Mouse (Mus musculus) testis, adult 2 months (tissue): ENCODE results near the gene Utp6. TPM values are rescaled to one million over a fixed set of nuclear protein-coding genes. Genes with fewer than 3 reads are reported as not detected.

Experiments used
- H3K27ac ChIP-seq: fragments of 200-500 bp; 2 replicates; pipeline ENCODE4 v1.5.1; 2012; ENCODE audit warnings: low read depth, low read length; ENCODE audit not compliant: control insufficient read depth, insufficient read depth
- H3K27me3 ChIP-seq: fragments of 200-500 bp; 2 replicates; pipeline ENCODE4 v1.6.1; 2012; ENCODE audit warnings: mild to moderate bottlenecking, low read length, moderate library complexity; ENCODE audit not compliant: control insufficient read depth, insufficient read depth
- H3K36me3 ChIP-seq: fragments of 200-500 bp; 2 replicates; pipeline ENCODE4 v1.6.1; 2012; ENCODE audit warnings: mild to moderate bottlenecking, low read length; ENCODE audit not compliant: control insufficient read depth, insufficient read depth
- H3K4me1 ChIP-seq: fragments of 200-500 bp; 2 replicates; pipeline ENCODE4 v1.6.1; 2012; ENCODE audit warnings: low read length; ENCODE audit not compliant: control insufficient read depth, insufficient read depth
- H3K4me3 ChIP-seq: fragments of 200-500 bp; 2 replicates; pipeline ENCODE4 v1.5.1; 2012; ENCODE audit warnings: low read depth, mild to moderate bottlenecking, low read length, moderate library complexity, mixed read lengths; ENCODE audit not compliant: control insufficient read depth
- CTCF ChIP-seq: fragments of 200-500 bp; IDR thresholded peaks from 2 replicates; pipeline ENCODE4 v1.5.1; 2012; ENCODE audit warnings: low read depth, mild to moderate bottlenecking, inconsistent platforms, low read length, moderate library complexity; ENCODE audit not compliant: control insufficient read depth, insufficient read depth, insufficient replicate concordance
- POLR2A ChIP-seq: fragments of 200-500 bp; IDR thresholded peaks from 2 replicates; pipeline ENCODE4 v1.6.1; 2012; ENCODE audit warnings: low read depth, mild to moderate bottlenecking, inconsistent platforms, low read length, moderate library complexity; ENCODE audit not compliant: control insufficient read depth
- polyA plus RNA-seq: library from polyadenylated mRNA; depleted of rRNA; stranded (reverse); fragments of >200 nt; gene quantifications from 2 replicates; pipeline ENCODE4 v1.2.3, GENCODE M21; 2012; rRNA removed

Utp6 gene
- polyA plus RNA-seq, 1 experiment, result 2.7 TPM

- H3K4me1 ChIP-seq, result no peaks in the 10 kb centered on the region
- TF ChIP-seq CTCF (no peak), POLR2A (no peak)
- no peak overlapping the region for H3K4me3 ChIP-seq
- H3K27me3 ChIP-seq, result no peaks in the 10 kb centered on the region
- no peak overlapping the region for H3K27ac ChIP-seq
- no peaks in the 10 kb centered on the region for H3K36me3 ChIP-seq
These were observed 75.2 kb downstream of the Utp6 start for GRCm38 (mm10) chr11:79886961-79887360.

- H3K27me3 ChIP-seq, result no peaks in the 10 kb centered on the region
- H3K36me3 ChIP-seq, result no peaks in the 10 kb centered on the region
- no peak overlapping the region for H3K4me3 ChIP-seq
- H3K27ac ChIP-seq, result no peak overlapping the region
- no peaks in the 10 kb centered on the region for H3K4me1 ChIP-seq
- TF ChIP-seq POLR2A (no peak), CTCF (no peak)
These were observed 75.8 kb downstream of the Utp6 start for GRCm38 (mm10) chr11:79886395-79886794.

- no peaks in the 10 kb centered on the region for H3K36me3 ChIP-seq
- no peak overlapping the region for H3K4me3 ChIP-seq
- no peak overlapping the region for H3K27ac ChIP-seq
- no peaks in the 10 kb centered on the region for H3K4me1 ChIP-seq
- no peaks in the 10 kb centered on the region for H3K27me3 ChIP-seq
- no peak for TF ChIP-seq POLR2A
- no peak for TF ChIP-seq CTCF
These were observed 76.3 kb downstream of the Utp6 start for GRCm38 (mm10) chr11:79885713-79886393.

- no peaks in the 10 kb centered on the region for H3K27me3 ChIP-seq
- no peak overlapping the region for H3K27ac ChIP-seq
- no peaks in the 10 kb centered on the region for H3K4me1 ChIP-seq
- no peaks in the 10 kb centered on the region for H3K36me3 ChIP-seq
- no peak overlapping the region for H3K4me3 ChIP-seq
- no peak for TF ChIP-seq POLR2A
- TF ChIP-seq CTCF, result no peak
These were observed 77.4 kb downstream of the Utp6 start for GRCm38 (mm10) chr11:79884784-79885183.

Other genes starting within 250 kb of the Utp6 start
- gene Suz12, start 30.7 kb upstream of the Utp6 start, polyA plus RNA-seq, result 4.8 and 6.4 TPM in 2 replicates
- 5.0 and 6.3 TPM in 2 replicates for gene Crlf3, start 118.6 kb upstream of the Utp6 start, polyA plus RNA-seq
- 0.83 and 1.2 TPM in 2 replicates for gene Atad5, start 127.0 kb upstream of the Utp6 start, polyA plus RNA-seq
- 3.7 and 4.2 TPM in 2 replicates for gene Tefm, start 179.8 kb upstream of the Utp6 start, polyA plus RNA-seq
- 0.86 and 0.96 TPM in 2 replicates for gene Adap2, start 191.7 kb upstream of the Utp6 start, polyA plus RNA-seq
- gene Rnf135, start 221.5 kb upstream of the Utp6 start, polyA plus RNA-seq, result 3.8 and 3.9 TPM in 2 replicates
- 30.3 and 35.5 TPM in 2 replicates for gene Rhot1, start 246.6 kb upstream of the Utp6 start, polyA plus RNA-seq